Mouse (Mus musculus) kidney, postnatal 4 days (tissue): ENCODE results near the gene Gm11020.

Source experiments
- DNase-seq, 2 experiments: peaks; one replicate each; pipeline ENCODE4 v3.0.0; 2021; ENCODE audit warnings: mixed read lengths in 2 of 2

Gm11020 gene

DNA sequence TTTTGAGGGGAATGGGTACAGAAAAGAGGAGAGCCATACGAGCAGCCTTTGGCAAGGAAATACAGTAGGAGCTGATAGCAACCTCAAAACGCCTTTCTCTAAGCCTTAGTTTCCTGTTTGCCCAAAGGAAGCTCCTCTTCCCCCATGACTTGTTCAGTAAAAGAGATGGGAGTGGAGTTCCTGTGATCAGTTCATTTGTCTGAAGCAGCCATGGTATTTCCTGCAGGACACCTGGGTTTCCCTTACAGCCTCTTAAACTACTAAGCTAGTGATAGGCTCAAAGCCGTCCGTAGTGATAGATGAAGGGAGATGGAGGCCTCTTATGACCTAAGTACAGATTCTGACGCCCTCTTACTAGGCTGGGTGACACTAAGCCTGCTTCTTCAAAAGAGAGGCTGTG is 21.1 kb downstream of the Gm11020 start:
- DNase-seq: no peak

DNA sequence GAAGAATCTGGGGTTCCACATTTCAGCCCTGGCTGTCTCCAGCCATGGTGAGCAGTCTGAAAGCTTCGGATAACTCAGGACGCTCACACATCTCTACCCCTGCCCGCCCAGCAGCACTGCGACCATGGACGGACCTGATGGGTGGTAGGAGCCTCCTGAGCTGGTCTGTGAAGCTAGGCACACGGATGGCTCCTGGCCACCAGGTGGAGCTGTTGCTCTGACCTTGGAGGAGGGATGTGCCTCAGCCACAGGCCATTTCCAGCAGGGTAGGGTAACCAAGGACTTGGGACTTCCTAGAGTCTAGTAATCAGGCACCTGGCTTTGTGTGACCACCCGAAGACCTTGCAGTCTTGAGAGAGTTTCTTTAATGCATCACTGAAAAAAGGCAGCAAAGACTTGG is 22.6 kb downstream of the Gm11020 start:
- DNase-seq: peak; percentile 94

DNA sequence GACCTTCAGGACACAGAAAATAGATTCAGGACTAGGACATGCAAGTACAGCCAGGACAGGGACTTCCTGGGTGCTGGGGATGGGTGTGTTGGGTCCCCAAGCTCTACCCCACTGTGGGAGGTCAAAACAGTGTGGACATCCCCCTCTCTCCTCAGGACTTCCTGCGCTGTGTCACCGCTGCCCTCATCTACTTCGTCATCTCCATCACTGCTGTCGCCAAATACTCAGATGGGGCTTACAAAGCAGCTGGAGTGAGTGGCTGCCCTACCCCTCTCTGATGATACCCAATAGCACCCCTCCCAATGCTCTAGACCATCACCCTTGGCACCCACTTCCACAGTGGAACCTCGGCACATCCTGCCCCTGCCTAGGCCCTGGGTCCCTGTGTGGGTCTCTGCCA is 23.3 kb downstream of the Gm11020 start:
- DNase-seq: no peak

DNA sequence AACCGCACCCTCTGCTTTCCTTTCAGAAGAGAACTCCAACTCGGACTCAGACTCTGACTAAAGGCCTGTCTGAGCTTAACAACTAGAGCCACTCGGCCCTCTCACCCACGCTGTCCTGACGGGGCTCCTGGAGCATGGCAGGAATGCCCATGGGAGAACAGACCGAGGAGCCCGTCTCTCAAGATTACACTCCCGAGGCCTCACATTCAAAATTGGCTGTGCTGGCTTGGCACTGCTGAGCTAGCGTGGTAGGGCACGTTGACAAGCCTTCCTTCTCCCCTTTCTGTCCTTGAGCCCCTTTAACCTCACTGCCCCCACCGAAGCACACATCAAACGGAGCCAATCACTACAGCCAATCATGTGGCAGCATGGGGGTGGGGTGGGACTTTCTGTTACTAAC is 25.3 kb downstream of the Gm11020 start:
- no peak for DNase-seq

DNA sequence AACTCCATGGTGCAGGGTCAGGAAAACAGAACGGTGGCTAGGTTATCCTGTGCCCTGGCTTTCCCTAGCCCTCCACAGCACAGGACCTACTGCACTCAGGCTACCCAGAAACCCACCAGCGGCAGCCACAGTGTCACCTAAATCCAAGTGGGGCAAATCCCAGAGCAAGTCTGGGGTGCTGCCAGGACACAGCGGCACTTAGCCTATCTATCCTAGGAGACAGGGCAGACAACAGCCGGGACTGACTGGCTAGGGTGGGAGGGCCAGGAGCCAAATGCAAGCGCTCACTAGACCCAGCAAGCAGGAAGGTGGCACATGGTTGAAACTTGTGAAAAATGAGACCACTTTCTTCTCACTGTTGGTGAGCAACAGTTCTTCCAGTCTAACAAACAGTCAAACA is 27.6 kb downstream of the Gm11020 start:
- no peak for DNase-seq

DNA sequence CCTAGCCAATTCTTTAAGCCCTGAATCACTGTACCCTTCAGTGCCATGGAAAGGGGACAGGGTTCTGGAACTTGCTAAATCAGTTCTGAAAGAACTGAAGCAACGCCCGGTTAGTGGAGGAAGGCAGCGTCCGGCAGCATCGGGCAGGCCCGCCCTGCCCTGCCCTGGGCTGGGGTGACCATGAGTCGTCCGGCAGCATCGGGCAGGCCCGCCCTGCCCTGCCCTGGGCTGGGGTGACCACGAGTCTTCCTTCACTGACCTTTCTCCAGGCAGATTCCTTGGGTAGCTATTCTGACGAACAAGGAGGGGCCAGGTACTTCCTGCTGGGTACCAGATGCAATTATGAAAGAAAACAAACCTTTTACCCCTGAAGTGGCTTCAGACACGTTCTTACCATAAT is 28.7 kb downstream of the Gm11020 start:
- no peak for DNase-seq

DNA sequence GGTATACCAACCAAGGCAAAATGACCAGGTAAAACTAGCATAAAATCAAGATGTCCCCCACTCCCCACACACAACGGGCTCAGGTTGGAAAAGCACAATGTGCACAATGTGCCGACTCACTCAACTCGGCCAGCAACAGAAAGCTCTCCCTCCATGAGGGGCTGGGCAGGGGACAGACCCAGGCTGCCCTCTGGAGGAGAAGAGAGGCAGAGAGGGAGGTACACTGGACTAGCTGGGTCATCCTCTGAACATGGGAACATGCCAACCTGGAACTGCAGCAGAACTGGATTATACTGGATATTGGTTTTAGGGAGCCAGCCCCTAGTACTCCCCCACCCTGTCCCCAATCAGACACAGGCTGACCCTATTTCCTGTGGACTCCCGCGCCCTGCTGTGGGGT is 31.8 kb downstream of the Gm11020 start:
- no peak for DNase-seq

DNA sequence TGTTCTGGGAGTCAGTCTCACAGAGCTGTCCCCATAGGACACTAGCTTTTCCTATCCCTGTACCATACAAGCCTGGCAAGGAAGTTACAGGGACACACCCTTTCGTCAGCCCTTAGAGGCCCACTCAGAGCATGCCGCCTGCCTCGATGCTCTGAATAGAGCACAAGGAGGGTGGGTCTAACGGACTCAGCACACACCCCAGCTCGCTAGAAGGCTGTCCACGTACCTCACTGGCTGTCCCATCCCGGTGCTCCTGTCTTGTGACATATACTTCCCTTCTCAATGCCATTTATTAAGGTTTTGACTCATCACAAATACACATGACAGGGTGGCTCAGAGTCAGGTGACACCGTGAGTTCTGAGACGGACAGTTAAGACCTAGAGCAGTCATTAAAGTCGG is 33.1 kb downstream of the Gm11020 start:
- no peak for DNase-seq

DNA sequence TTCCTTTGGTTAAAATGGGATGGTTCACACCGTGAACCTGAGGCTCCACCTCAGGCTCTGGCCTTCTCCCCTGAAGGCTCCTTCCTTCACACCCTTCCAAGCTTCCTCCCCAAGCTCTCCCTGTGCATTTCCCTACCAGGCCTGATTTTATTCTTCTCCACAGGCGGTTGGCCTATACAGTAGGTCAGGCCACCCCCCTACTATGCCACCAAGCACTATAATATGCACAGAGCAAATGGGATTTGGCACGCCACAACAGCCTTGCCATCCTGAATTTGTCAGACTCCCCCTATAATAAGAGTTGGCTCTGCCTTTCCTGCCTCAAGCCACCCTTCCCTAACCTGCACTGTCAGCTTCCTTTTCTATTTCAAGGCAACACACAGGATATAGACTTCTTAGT is 37.3 kb downstream of the Gm11020 start:
- no peak for DNase-seq

DNA sequence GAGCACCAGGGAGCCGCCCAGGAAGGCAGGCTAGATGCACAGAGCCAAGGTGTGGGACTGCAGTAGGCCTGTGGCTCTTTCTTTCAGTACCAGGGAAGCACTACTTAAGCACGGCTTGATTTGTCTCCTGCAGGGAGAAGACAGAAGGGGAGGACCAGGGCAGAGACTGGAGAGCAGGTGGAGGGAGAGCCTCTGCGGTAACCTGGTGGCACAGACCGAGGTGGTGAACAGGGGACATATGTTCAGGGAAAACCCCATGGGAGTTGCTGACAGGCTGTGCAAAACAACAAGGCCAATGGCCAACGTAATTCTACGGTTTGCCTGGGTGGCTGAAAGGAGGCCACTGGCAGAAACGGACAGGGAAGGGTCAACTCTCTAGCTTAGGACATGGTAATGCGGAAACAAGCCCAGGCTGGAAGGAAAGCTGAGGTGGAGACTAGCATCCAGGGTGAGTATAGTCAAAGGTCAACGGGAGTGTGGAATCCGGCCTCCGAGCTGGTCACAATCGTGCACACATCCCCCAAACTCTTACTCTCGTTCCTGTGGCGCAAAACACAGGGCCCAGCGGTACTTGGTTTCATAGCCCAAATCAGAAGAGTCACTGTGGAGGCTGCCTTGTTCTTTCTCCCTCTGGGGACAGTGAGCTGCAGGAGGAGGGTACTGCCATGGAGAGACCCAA is 38.5 kb downstream of the Gm11020 start:
- no peak for DNase-seq

DNA sequence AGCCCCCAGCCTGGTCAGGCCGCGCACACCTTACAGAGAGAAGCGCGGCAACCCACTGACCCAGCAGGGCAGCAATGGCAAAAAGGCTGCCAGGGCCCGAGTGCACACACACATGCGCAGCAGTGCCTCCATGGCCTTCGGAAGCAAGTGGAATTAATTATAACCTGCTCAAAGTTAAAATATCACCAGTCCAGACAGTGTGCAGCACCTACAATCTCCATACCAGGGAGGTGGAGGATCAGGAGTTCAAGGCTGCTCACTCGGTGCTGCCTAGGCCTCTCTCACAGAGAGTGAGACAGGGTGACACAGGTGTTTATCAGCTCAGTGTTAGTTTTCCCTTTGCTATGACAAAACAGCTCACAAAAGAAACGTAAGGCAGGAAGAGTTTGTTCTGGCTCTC is 44.3 kb downstream of the Gm11020 start:
- peak in 1 of 2 experiments; percentile 42 for DNase-seq

DNA sequence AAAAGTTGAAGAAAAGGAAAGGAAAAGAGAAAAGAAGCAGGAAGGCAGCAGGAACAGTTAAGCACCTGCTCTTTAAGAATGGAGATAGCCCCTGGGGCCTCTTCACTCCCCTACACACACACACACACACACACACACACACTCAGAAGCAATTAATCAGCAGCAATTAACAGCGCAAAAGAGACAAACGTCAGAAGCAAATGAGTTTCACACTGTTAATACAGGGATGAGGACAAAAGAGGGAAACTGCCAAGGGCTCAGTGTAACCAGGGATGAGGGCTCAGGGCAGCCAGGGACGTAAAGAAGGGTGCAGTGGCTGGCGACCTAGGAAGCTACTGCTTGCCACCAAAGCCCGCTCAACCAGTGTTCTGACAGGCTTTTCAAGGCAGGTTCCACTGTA is 46.0 kb downstream of the Gm11020 start:
- no peak for DNase-seq

DNA sequence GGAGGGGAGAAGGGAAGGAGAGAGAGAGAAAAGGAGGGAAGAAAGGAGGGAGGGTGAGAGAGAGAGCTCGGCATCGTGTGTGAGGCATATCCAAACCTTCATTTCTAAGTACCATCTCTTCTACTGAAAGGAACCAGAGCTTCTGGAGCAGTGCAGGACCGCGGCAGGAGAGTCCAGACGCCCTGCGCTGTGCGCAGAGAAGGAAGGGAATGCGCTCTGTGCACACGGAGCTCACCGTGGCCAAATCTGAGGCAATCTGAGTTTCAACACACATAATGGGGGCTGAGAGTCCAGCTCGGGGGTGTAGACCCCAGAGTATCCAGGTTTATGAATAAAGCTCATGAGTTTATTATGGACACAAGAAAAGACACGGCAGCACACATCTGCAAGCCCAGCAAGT is 48.2 kb downstream of the Gm11020 start:
- no peak for DNase-seq

DNA sequence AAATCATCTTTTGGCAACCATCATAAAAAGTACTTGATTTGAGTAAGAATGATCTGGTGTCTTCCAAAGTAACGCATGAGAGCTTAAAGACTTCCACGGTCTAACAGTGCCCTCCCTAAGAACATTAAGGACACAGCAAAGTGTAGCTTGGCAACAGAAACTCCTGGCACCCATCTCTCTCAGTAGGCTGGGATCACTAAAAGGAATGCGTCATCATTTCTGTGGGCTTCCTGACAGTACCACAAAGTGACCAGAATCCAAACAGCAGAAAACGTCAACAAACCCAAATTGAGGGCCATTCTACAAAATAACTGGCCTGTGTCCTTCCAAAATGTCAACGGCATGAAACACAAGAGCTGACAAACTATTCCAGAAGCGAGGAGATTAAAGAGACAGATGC is 48.7 kb downstream of the Gm11020 start:
- no peak for DNase-seq

DNA sequence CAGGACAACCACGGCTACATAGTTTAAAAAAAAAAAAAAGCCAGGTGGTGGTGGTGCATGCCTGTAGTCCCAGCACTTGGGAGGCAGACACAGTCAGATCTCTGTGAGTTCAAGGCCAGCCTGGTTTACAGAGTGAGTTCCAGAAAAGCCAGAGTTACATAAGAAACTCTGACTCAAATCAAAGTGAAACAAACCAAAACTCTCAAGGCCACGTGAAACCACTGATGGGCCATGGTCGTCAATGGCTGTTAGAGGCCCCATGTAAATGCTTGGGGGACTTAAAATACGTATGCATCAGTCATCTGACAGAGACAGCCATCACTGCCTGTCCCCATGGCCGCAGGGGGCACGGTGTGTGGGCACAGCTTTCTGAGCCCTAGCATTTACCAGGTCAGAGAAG is 49.8 kb downstream of the Gm11020 start:
- DNase-seq: no peak
